Mouse (Mus musculus): Measurements from ENCODE around the gene Tbx10. TPM values are rescaled to one million over a fixed set of nuclear protein-coding genes. Genes with fewer than 3 reads are reported as not detected.
"Not testable (repeated sequence)": the region's sequence is repeated elsewhere in the genome, so short reads cannot be mapped to it uniquely, and the experiment has no call there.

Gene Tbx10
- polyA plus RNA-seq, 1 experiment from 2014 or later: not detected

GRCm38 (mm10) chr19:4044109-4044508, 51.6 kb downstream of the Tbx10 start:
- not testable (repeated sequence) for H3K4me2 ChIP-seq (ENCODE audit: low read length); H3K9ac ChIP-seq (ENCODE audit: low read length); H3K27ac ChIP-seq (replicated peaks in 1 of 2; ENCODE audit: control insufficient read depth in 1 of 2, insufficient read depth in 1 of 2, low read depth in 2 of 2, low read length in 2 of 2); H3K9me3 ChIP-seq (ENCODE audit: control insufficient read depth, low read length); H3K27me3 ChIP-seq (ENCODE audit: control insufficient read depth, insufficient read depth, low read length); H3K4me1 ChIP-seq (ENCODE audit: control insufficient read depth in 2 of 2, insufficient read depth in 2 of 2, low read length in 2 of 2); H3K36me3 ChIP-seq (ENCODE audit: control insufficient read depth, insufficient read depth, low read length); H3K4me3 ChIP-seq (ENCODE audit: control insufficient read depth in 1 of 2, insufficient read depth in 1 of 2, low read depth in 1 of 2, low read length in 2 of 2); ATAC-seq (ENCODE audit: insufficient number of reproducible peaks, insufficient read depth, low FRiP score, low read depth)
- 79% methylated on average over 5 of the region's 5 CpGs for WGBS

GRCm38 (mm10) chr19:4045966-4046865, 53.7 kb downstream of the Tbx10 start, which contains the start of gene Gstp2:
Gene Gstp2 (minus strand): TSS chr19:4046023.
- Histone ChIP-seq H3K36me3 (ENCODE audit: control insufficient read depth, insufficient read depth, low read length) (no peaks in the 10 kb centered on the region), H3K4me3 (ENCODE audit: control insufficient read depth in 1 of 2, insufficient read depth in 1 of 2, low read depth in 1 of 2, low read length in 2 of 2) (no peak within 1 kb of the TSS), H3K9ac (ENCODE audit: low read length) (no peak within 1 kb of the TSS), H3K4me2 (ENCODE audit: low read length) (peak within 1 kb of the TSS; percentile 27), H3K27me3 (ENCODE audit: control insufficient read depth, insufficient read depth, low read length) (no peaks in the 10 kb centered on the region), H3K27ac (replicated peaks in 1 of 2; ENCODE audit: control insufficient read depth in 1 of 2, insufficient read depth in 1 of 2, low read depth in 2 of 2, low read length in 2 of 2) (0 out of 4 replicates have a peak within 1 kb of the TSS, but pooled peaks of 1 of the 2 experiments have one; percentile 32), H3K4me1 (ENCODE audit: control insufficient read depth in 2 of 2, insufficient read depth in 2 of 2, low read length in 2 of 2) (peaks cover 0 to 5% of the 10 kb centered on the region in 2 experiments; a peak in 1 of 4 replicates), H3K9me3 (ENCODE audit: control insufficient read depth, low read length) (no peaks in the 10 kb centered on the region)
- 45% methylated on average over 16 of the region's 16 CpGs for WGBS
- ATAC-seq (ENCODE audit: insufficient number of reproducible peaks, insufficient read depth, low FRiP score, low read depth): peak; percentile 39; the same call in 1 of the 2 replicates

GRCm38 (mm10) chr19:4046866-4047254, 54.3 kb downstream of the Tbx10 start:
- Histone ChIP-seq H3K4me1 (ENCODE audit: control insufficient read depth in 2 of 2, insufficient read depth in 2 of 2, low read length in 2 of 2) (peaks cover 0 to 5% of the 10 kb centered on the region in 2 experiments; a peak in 1 of 4 replicates), H3K4me3 (ENCODE audit: control insufficient read depth in 1 of 2, insufficient read depth in 1 of 2, low read depth in 1 of 2, low read length in 2 of 2) (no peak overlapping the region), H3K9me3 (ENCODE audit: control insufficient read depth, low read length) (no peaks in the 10 kb centered on the region), H3K36me3 (ENCODE audit: control insufficient read depth, insufficient read depth, low read length) (no peaks in the 10 kb centered on the region), H3K9ac (ENCODE audit: low read length) (no peak overlapping the region), H3K27me3 (ENCODE audit: control insufficient read depth, insufficient read depth, low read length) (no peaks in the 10 kb centered on the region), H3K27ac (replicated peaks in 1 of 2; ENCODE audit: control insufficient read depth in 1 of 2, insufficient read depth in 1 of 2, low read depth in 2 of 2, low read length in 2 of 2) (no peak overlapping the region), H3K4me2 (ENCODE audit: low read length) (no peak overlapping the region)
- WGBS: 83% methylated on average over 8 of the region's 8 CpGs
- ATAC-seq (ENCODE audit: insufficient number of reproducible peaks, insufficient read depth, low FRiP score, low read depth): no peak

- no peak for ATAC-seq (ENCODE audit: insufficient number of reproducible peaks, insufficient read depth, low FRiP score, low read depth)
- Histone ChIP-seq H3K27me3 (ENCODE audit: control insufficient read depth, insufficient read depth, low read length) (no peaks in the 10 kb centered on the region), H3K27ac (replicated peaks in 1 of 2; ENCODE audit: control insufficient read depth in 1 of 2, insufficient read depth in 1 of 2, low read depth in 2 of 2, low read length in 2 of 2) (no peak overlapping the region), H3K9ac (ENCODE audit: low read length) (no peak overlapping the region), H3K9me3 (ENCODE audit: control insufficient read depth, low read length) (no peaks in the 10 kb centered on the region), H3K36me3 (ENCODE audit: control insufficient read depth, insufficient read depth, low read length) (no peaks in the 10 kb centered on the region), H3K4me2 (ENCODE audit: low read length) (no peak overlapping the region), H3K4me1 (ENCODE audit: control insufficient read depth in 2 of 2, insufficient read depth in 2 of 2, low read length in 2 of 2) (peaks cover 0 to 5% of the 10 kb centered on the region in 2 experiments; a peak in 1 of 4 replicates), H3K4me3 (ENCODE audit: control insufficient read depth in 1 of 2, insufficient read depth in 1 of 2, low read depth in 1 of 2, low read length in 2 of 2) (no peak overlapping the region)
- WGBS: 19% methylated on average over 4 of the region's 4 CpGs
Measured at GRCm38 (mm10) chr19:4047859-4048258, 55.3 kb downstream of the Tbx10 start.

- not testable (repeated sequence) for H3K36me3 ChIP-seq (ENCODE audit: control insufficient read depth, insufficient read depth, low read length); H3K4me3 ChIP-seq (ENCODE audit: control insufficient read depth in 1 of 2, insufficient read depth in 1 of 2, low read depth in 1 of 2, low read length in 2 of 2); H3K27me3 ChIP-seq (ENCODE audit: control insufficient read depth, insufficient read depth, low read length); H3K27ac ChIP-seq (replicated peaks in 1 of 2; ENCODE audit: control insufficient read depth in 1 of 2, insufficient read depth in 1 of 2, low read depth in 2 of 2, low read length in 2 of 2); H3K4me1 ChIP-seq (ENCODE audit: control insufficient read depth in 2 of 2, insufficient read depth in 2 of 2, low read length in 2 of 2); H3K9me3 ChIP-seq (ENCODE audit: control insufficient read depth, low read length); H3K4me2 ChIP-seq (ENCODE audit: low read length); ATAC-seq (ENCODE audit: insufficient number of reproducible peaks, insufficient read depth, low FRiP score, low read depth); H3K9ac ChIP-seq (ENCODE audit: low read length)
- WGBS: 84% methylated on average over 5 of the region's 5 CpGs
Measured at GRCm38 (mm10) chr19:4049069-4049468, 56.5 kb downstream of the Tbx10 start.

Other genes starting within 250 kb of the Tbx10 start
- 25.6 and 27.3 TPM in 2 replicates for gene Kmt5b, start 225.3 kb upstream of the Tbx10 start, polyA plus RNA-seq (2014; fragmentation: Nextera tagmentation; extraction: Ambion mirVana)
- gene Chka, start 141.0 kb upstream of the Tbx10 start, polyA plus RNA-seq (2014; fragmentation: Nextera tagmentation; extraction: Ambion mirVana): 25.5 and 27.2 TPM in 2 replicates
- 16.1 and 17.1 TPM in 2 replicates for gene Tcirg1, start 85.6 kb upstream of the Tbx10 start, polyA plus RNA-seq (2014; fragmentation: Nextera tagmentation; extraction: Ambion mirVana)
- gene Ndufs8, start 80.0 kb upstream of the Tbx10 start, polyA plus RNA-seq (2014; fragmentation: Nextera tagmentation; extraction: Ambion mirVana): 479 and 507 TPM in 2 replicates
- gene Aldh3b1, start 62.9 kb upstream of the Tbx10 start, polyA plus RNA-seq (2014; fragmentation: Nextera tagmentation; extraction: Ambion mirVana): 2.3 and 2.9 TPM in 2 replicates
- gene Unc93b1, start 57.6 kb upstream of the Tbx10 start, polyA plus RNA-seq (2014; fragmentation: Nextera tagmentation; extraction: Ambion mirVana): 11.2 and 14.5 TPM in 2 replicates
- not detected in 2 replicates for gene Aldh3b3, start 34.1 kb upstream of the Tbx10 start, polyA plus RNA-seq (2014; fragmentation: Nextera tagmentation; extraction: Ambion mirVana)
- 0.09 and 0.18 TPM in 2 replicates for gene Aldh3b2, start 20.4 kb upstream of the Tbx10 start, polyA plus RNA-seq (2014; fragmentation: Nextera tagmentation; extraction: Ambion mirVana)
- gene Acy3, start 6.2 kb upstream of the Tbx10 start, polyA plus RNA-seq (2014; fragmentation: Nextera tagmentation; extraction: Ambion mirVana): 13.1 and 14.5 TPM in 2 replicates
- 73.2 and 74.1 TPM in 2 replicates for gene Nudt8, start 7.8 kb downstream of the Tbx10 start, polyA plus RNA-seq (2014; fragmentation: Nextera tagmentation; extraction: Ambion mirVana)
- 4.3 and 4.6 TPM in 2 replicates for gene Gm49405, start 7.9 kb downstream of the Tbx10 start, polyA plus RNA-seq (2014; fragmentation: Nextera tagmentation; extraction: Ambion mirVana)
- 85.2 and 90.7 TPM in 2 replicates for gene Doc2g, start 10.6 kb downstream of the Tbx10 start, polyA plus RNA-seq (2014; fragmentation: Nextera tagmentation; extraction: Ambion mirVana)
- gene Ndufv1, start 20.1 kb downstream of the Tbx10 start, polyA plus RNA-seq (2014; fragmentation: Nextera tagmentation; extraction: Ambion mirVana): 552 and 561 TPM in 2 replicates
- gene Gstp1, start 45.2 kb downstream of the Tbx10 start, polyA plus RNA-seq (2014; fragmentation: Nextera tagmentation; extraction: Ambion mirVana): 399 and 401 TPM in 2 replicates
- gene Gstp2, start 53.3 kb downstream of the Tbx10 start, polyA plus RNA-seq (2014; fragmentation: Nextera tagmentation; extraction: Ambion mirVana): 8.0 and 10.3 TPM in 2 replicates
- not detected in 2 replicates for gene Gstp3, start 66.8 kb downstream of the Tbx10 start, polyA plus RNA-seq (2014; fragmentation: Nextera tagmentation; extraction: Ambion mirVana)
- not detected in 2 replicates for gene Cabp2, start 88.8 kb downstream of the Tbx10 start, polyA plus RNA-seq (2014; fragmentation: Nextera tagmentation; extraction: Ambion mirVana)
- 62.5 and 63.8 TPM in 2 replicates for gene Cdk2ap2, start 104.4 kb downstream of the Tbx10 start, polyA plus RNA-seq (2014; fragmentation: Nextera tagmentation; extraction: Ambion mirVana)
- 17.3 TPM in 2 replicates for gene Pitpnm1, start 107.2 kb downstream of the Tbx10 start, polyA plus RNA-seq (2014; fragmentation: Nextera tagmentation; extraction: Ambion mirVana)
- gene Aip, start 133.1 kb downstream of the Tbx10 start, polyA plus RNA-seq (2014; fragmentation: Nextera tagmentation; extraction: Ambion mirVana): 87.3 and 100 TPM in 2 replicates
- gene Gpr152, start 147.0 kb downstream of the Tbx10 start, polyA plus RNA-seq (2014; fragmentation: Nextera tagmentation; extraction: Ambion mirVana): not detected in 2 replicates
- not detected in 2 replicates for gene Cabp4, start 151.3 kb downstream of the Tbx10 start, polyA plus RNA-seq (2014; fragmentation: Nextera tagmentation; extraction: Ambion mirVana)
- 117 and 122 TPM in 2 replicates for gene Coro1b, start 155.9 kb downstream of the Tbx10 start, polyA plus RNA-seq (2014; fragmentation: Nextera tagmentation; extraction: Ambion mirVana)
- 0.54 and 0.82 TPM in 2 replicates for gene Ptprcap, start 160.9 kb downstream of the Tbx10 start, polyA plus RNA-seq (2014; fragmentation: Nextera tagmentation; extraction: Ambion mirVana)
- gene Rps6kb2, start 170.6 kb downstream of the Tbx10 start, polyA plus RNA-seq (2014; fragmentation: Nextera tagmentation; extraction: Ambion mirVana): 31.4 and 34.4 TPM in 2 replicates
- 6.5 and 8.7 TPM in 2 replicates for gene Carns1, start 182.7 kb downstream of the Tbx10 start, polyA plus RNA-seq (2014; fragmentation: Nextera tagmentation; extraction: Ambion mirVana)
- 2.2 and 2.6 TPM in 2 replicates for gene Tbc1d10c, start 198.5 kb downstream of the Tbx10 start, polyA plus RNA-seq (2014; fragmentation: Nextera tagmentation; extraction: Ambion mirVana)
- gene Ppp1ca, start 199.3 kb downstream of the Tbx10 start, polyA plus RNA-seq (2014; fragmentation: Nextera tagmentation; extraction: Ambion mirVana): 708 and 757 TPM in 2 replicates
- 17.4 and 18.5 TPM in 2 replicates for gene Rad9a, start 208.9 kb downstream of the Tbx10 start, polyA plus RNA-seq (2014; fragmentation: Nextera tagmentation; extraction: Ambion mirVana)
- gene Clcf1, start 221.5 kb downstream of the Tbx10 start, polyA plus RNA-seq (2014; fragmentation: Nextera tagmentation; extraction: Ambion mirVana): 0.78 and 1.2 TPM in 2 replicates
- not detected in 2 replicates for gene AC109138.7, start 221.6 kb downstream of the Tbx10 start, polyA plus RNA-seq (2014; fragmentation: Nextera tagmentation; extraction: Ambion mirVana)
- gene Pold4, start 239.1 kb downstream of the Tbx10 start, polyA plus RNA-seq (2014; fragmentation: Nextera tagmentation; extraction: Ambion mirVana): 20.9 and 26.8 TPM in 2 replicates

Measured in heart, embryonic 14.5 days (tissue).